Mouse (Mus musculus): Measurements from ENCODE around the gene Ppfibp1. TPM values are rescaled to one million over a fixed set of nuclear protein-coding genes. Genes with fewer than 3 reads are reported as not detected.

Gene Ppfibp1
- total RNA-seq, 2 experiments from 2014 or later = 115 to 130 TPM

DNA sequence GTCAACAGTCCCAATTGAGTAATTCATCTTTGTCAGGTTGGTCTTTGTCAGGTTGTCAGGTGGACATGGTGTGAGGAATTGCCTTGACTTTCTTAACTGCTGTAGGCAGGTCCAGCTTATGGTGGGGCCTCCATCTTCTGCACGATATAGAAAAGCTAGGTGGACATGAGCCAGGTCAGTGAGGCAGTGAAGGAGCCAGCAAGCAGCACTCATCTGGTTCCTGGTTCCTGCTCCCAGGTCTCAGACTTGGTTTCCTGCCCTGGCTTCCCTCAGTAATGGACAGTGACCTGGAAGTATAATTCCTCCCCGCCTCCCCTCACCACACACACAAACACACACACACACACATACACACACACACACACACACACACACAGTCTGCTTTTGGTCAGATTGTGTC, 107.1 kb downstream of the Ppfibp1 start:
- DNase-seq = no peak

- DNase-seq = no peak
Measured at GRCm38 (mm10) chr6:146995878-146996277, 107.6 kb downstream of the Ppfibp1 start.

DNA sequence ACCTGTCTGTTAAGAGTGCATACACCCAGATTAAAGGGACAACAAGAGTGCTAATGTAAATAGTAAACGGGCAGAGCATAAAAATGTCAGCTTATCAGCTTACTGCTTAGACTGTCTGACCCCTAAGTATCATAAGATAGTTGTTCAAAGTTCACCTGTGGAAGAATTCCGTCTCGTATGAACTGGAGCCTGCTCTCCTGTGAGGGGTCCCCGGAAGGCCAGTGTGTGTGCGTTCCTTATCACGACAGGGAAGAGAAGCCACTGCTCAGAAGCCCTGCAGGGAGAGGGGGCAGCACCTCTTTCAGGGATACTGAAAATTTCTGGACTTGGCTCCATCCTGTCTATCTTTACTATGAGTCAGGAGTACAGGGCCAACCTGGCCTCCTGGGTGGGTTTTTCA, 108.7 kb downstream of the Ppfibp1 start:
- DNase-seq = no peak

DNA sequence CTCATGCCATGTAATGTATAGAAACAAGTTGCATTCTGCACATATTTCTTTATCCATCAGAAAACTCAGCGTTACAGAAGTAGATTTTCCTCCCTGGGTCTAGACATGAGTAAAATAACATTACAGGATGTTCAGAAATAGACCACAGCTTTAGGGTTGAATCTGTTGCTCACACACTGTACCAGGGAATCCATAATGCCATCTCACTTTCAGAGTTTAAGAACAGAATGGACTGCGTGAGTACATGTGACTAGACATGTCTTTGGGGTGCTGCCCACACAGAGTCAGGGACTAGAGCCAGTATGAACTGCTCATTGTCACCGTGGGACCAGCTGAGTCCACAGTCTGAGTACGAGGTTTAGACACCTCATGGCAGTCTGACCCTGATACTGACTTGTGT, 110.4 kb downstream of the Ppfibp1 start:
- no peak for DNase-seq

GRCm38 (mm10) chr6:146999302-146999701, 111.0 kb downstream of the Ppfibp1 start:
- DNase-seq = no peak

GRCm38 (mm10) chr6:146999755-147000154, 111.5 kb downstream of the Ppfibp1 start:
- no peak for DNase-seq

DNA sequence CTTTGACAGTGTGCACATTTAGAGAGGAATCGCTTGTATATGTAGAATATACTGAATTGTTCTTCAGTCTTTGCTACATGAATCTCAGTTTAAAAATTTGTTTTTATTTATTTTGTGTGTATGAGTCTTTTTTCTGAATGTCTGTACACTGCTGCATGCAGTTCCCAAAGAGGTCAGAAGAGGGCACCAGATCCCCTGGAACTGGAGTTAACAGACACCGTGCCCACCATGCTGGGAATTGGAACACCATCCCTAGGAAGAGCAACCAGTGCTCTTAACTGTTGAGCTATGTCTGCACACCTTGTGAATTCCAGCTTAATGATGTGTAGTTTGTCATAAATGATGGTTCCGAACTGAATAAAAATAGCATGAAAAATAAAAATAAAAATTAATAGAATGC, 119.9 kb downstream of the Ppfibp1 start:
- peak in 1 of 2 experiments; percentile 75 for DNase-seq

- no peak for DNase-seq
Measured at GRCm38 (mm10) chr6:147010358-147010757, 122.1 kb downstream of the Ppfibp1 start.

DNA sequence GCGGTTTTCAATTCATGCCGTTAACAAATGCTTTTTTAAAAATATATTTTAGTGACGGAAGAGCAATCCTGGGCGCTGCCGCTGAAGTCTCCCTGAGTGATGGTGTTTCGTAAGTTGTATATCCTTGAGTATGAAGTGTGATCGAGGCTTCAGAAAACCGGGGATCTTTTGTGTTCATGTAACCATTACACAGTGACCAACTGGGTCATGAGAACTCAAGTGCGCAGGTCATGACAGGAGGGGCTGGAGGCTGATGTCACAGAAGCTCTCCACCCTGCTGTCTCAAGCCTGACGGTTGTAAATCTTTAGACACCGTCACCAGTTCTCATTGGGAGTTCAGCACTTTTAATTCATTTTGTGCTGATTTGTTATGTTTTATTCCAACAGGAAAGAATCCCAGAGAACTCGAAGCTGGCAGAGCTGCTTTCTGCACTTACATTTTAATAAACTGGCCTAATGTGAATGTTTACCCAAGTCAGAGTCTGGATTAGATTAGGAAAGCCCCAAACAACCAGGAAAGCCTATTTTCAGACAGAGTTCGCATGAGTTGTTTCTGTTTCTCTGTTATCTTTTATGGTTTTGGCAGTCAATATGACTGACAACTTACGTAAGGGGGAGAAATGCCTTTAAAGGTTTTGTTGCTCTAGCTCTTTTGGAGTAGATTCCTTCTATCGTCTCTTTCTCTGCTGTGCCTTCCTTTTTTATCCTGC, 122.7 kb downstream of the Ppfibp1 start:
- no peak for DNase-seq

- DNase-seq = peak in 1 of 2 experiments; percentile 30
Measured at GRCm38 (mm10) chr6:147011555-147011954, 123.3 kb downstream of the Ppfibp1 start.

DNA sequence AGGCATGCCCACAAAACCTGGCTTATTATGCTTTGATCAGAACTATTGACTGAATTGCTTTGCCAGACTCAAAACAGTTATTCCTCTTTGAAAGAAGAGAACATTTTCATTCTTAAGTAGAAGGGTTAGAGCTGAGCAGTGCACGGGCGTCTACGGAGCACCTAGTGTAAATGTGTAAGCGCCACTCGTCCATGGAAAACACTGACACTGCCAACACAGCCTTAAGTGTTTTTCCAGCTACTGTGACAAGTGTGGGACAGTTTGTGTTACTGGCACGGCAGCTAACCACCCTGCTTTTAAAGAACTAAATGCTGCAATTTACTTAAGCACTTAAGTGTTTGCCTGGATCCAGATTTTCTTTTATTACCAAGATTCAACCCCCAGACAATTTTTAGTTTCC, 123.7 kb downstream of the Ppfibp1 start:
- DNase-seq = peak in 1 of 2 experiments; percentile 34

DNA sequence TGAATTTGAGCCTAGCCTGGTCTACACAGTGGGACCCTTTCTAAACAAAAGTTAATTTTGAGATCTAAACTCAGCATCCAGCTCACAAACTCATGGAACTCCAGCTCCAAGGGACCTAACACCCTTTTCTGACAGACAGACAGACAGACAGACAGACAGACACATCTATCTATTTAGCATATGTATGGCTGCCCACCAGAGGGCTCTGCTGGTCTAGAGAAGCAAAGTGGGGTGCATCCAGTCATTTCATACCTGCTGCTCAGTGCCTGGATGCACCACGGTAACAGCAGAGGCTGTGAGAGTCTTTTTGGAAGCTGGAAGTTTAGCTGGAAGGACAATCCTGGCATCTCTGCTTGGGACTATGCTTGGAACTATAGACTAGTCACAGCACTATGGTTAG, 125.3 kb downstream of the Ppfibp1 start:
- no peak for DNase-seq

DNA sequence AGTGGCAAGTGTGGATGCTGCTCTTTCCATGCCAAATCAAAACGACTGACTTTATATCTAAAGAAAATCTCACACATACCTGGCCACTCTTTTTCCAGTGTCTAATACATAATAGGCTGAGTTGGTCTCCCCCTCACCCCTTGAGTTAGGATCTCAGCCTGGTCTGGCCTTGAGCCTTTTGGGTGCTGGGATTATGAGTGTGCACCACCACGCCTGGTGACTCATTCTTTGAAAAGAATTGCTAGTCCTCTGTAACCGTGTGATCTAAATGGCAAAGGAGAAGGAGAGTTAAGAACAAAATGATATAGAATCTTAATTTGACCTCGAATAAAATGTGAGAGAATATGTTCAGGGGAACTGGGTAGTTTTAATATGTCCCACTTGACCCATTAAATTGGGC, 129.6 kb downstream of the Ppfibp1 start:
- DNase-seq = no peak

- no peak for DNase-seq
Measured at GRCm38 (mm10) chr6:147018364-147018763, 130.1 kb downstream of the Ppfibp1 start.

GRCm38 (mm10) chr6:147021181-147021580, 132.9 kb downstream of the Ppfibp1 start:
- DNase-seq = no peak

DNA sequence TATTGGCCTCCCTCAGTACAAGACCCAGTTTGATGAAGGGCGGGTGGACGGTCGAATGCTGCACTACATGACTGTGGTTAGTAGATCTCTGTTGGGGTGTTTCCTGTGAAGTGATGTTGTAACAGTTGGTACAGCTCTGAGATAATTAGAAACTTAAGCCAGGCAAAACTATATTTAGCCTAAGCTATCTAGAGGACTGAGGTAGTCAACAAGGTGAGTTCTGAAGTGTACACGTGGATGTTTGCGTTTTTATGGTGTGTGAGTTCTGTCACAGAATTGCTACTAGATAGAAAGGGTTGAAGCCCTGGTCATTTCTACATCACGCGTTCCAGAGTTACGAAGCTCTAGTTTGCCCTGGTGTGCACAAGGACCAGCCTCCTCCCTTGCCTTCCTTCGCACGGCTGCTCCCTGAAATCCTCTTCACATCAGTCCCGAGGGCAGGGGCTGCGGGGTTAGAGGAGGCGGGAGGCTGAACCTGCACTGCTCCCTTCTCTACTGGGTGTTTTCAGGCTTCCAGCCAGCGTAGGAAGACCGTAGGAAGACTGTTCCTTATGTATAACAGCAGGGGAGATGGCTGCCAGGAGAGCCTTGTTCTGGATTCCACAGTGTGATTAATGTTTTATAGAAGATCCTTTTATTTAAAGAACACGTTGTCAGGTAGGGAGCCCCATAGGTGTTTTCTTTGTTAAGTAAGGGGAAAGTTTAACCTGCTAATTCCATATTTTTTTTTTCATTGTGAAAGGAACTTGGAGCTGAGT, 134.3 kb downstream of the Ppfibp1 start:
- DNase-seq = peak; percentile 48 to 56

- DNase-seq = peak; percentile 36 to 68
Measured at GRCm38 (mm10) chr6:147023133-147023395, 134.8 kb downstream of the Ppfibp1 start.

- DNase-seq = no peak
Measured at GRCm38 (mm10) chr6:147023568-147023967, 135.3 kb downstream of the Ppfibp1 start.

GRCm38 (mm10) chr6:147024761-147025160, 136.5 kb downstream of the Ppfibp1 start:
- no peak for DNase-seq

DNA sequence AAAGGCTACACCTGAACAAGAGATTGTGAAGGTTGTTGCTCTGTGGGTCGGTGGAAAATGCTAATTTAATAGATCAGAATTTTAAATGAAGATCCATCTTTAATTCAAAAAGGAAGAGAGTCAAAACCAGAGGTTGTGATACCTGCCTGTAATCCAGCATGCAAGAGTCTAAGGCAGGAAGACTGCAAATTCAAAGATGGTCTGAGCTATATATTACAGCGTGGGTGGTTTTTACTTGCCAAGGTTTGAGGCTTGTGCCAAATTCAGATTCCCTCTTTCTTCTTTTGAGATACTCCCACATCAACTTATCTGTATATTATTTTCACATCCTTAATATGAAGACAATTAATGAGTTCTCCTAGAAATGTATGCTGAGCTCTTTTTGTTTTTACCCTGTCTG, 140.1 kb downstream of the Ppfibp1 start:
- DNase-seq = no peak

GRCm38 (mm10) chr6:147029591-147029990, 141.3 kb downstream of the Ppfibp1 start:
- DNase-seq = peak; percentile 67

DNA sequence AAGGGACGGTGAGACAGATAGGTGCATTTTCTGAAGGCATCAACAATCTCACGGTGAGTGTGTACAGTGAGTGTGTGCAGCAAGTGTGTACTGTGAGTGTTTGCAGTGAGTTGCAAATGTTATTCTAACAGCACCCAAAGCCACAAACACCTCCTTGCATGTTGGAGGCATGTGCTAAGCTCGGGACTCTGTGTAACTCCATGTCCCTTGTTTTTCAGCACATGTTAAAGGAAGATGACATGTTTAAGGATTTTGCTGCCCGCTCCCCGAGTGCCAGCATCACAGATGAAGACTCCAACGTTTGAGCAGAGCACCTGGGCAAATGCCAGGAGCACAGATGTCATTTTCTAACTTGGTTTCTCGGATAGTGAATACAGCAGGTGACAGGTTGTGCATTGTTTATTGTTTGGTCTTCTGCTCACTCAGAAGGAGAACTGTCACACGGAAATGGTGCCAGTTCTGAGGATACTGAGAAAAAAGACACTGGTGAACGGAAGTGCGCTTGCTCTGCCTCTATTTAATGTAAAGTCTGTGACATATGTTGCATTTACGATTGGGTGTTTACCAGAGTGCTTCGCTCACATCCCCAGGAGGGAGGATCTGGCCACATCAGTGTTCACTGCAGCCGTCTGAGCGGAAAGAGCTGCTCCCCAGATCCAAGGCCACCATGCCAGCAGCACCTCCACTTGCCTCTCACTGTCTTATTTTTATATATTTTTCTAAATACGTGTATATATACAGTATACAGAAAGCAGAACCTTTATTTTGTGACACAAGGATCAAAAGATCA, 142.0 kb downstream of the Ppfibp1 start:
- DNase-seq = no peak

DNA sequence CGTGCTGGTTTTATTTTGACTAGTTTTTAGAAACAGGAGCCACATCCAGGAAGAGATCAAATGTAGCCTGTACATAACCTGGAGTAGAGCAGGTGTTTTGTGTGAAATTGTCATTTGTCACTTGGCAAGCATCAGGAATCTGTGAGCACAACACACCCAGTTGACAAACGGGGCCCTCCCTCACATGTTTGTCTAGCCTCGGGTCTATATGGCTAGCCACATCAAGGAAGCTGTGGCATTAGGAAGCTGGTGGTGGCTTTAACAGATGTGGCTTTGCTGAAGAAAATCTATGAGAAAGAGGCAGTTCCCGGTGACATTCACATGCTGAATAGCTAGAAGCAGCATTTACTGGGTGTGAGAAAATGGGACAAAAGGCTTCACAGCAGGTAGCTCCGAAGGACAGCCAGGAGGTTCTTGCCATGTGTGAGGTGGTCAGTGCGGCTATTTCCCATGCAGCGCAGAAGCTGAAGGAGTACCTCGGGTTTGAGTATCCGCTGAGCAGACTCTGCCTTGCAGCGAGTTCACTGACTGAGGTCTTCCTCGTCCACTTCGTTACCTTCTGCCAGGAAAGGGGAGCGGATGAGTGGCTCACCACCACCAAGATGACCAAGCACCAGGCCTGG, 144.1 kb downstream of the Ppfibp1 start, which contains the start of gene Rep15:
Gene Rep15, plus strand, starts transcription at position 282 of the 623 bp plus-strand sequence.
- DNase-seq = no peak
